Mouse (Mus musculus): ENCODE measurements around the gene Ank. TPM values are rescaled to one million over a fixed set of nuclear protein-coding genes. Genes with fewer than 3 reads are reported as not detected.

Ank gene
- total RNA-seq, 2 experiments from 2014 or later: 156 to 161 TPM

GRCm38 (mm10) chr15:27497300-27497997, 31.0 kb downstream of the Ank start:
- no peak for DNase-seq

- DNase-seq: no peak
These were observed 31.6 kb downstream of the Ank start for GRCm38 (mm10) chr15:27498078-27498477.

- no peak for DNase-seq
These were observed 33.9 kb downstream of the Ank start for GRCm38 (mm10) chr15:27500390-27500789.

- no peak for DNase-seq
These were observed 35.9 kb downstream of the Ank start for GRCm38 (mm10) chr15:27502338-27502737.

- DNase-seq: no peak
These were observed 36.7 kb downstream of the Ank start for GRCm38 (mm10) chr15:27503221-27503620.

- DNase-seq: no peak
These were observed 37.6 kb downstream of the Ank start for GRCm38 (mm10) chr15:27503801-27504730.

- DNase-seq: no peak
These were observed 39.8 kb downstream of the Ank start for GRCm38 (mm10) chr15:27506127-27506886.

GRCm38 (mm10) chr15:27506893-27507596, 40.6 kb downstream of the Ank start:
- no peak for DNase-seq

GRCm38 (mm10) chr15:27508169-27508568, 41.7 kb downstream of the Ank start:
- no peak for DNase-seq

GRCm38 (mm10) chr15:27508982-27509381, 42.5 kb downstream of the Ank start:
- DNase-seq: no peak

GRCm38 (mm10) chr15:27516927-27517326, 50.5 kb downstream of the Ank start:
- DNase-seq: no peak

- DNase-seq: no peak
These were observed 51.5 kb downstream of the Ank start for GRCm38 (mm10) chr15:27518026-27518425.

GRCm38 (mm10) chr15:27519857-27520256, 53.4 kb downstream of the Ank start:
- DNase-seq: no peak

GRCm38 (mm10) chr15:27525233-27526005, 58.9 kb downstream of the Ank start:
- peak; percentile 36 to 52 for DNase-seq

- DNase-seq: no peak
These were observed 62.4 kb downstream of the Ank start for GRCm38 (mm10) chr15:27528896-27529295.

GRCm38 (mm10) chr15:27530023-27530422, 63.5 kb downstream of the Ank start:
- DNase-seq: no peak

- DNase-seq: no peak
These were observed 66.6 kb downstream of the Ank start for GRCm38 (mm10) chr15:27533036-27533435.

GRCm38 (mm10) chr15:27535681-27536080, 69.2 kb downstream of the Ank start:
- DNase-seq: no peak

- no peak for DNase-seq
These were observed 69.7 kb downstream of the Ank start for GRCm38 (mm10) chr15:27536186-27536585.

- DNase-seq: peak; percentile 42 to 43
These were observed 70.3 kb downstream of the Ank start for GRCm38 (mm10) chr15:27536771-27537170.

- no peak for DNase-seq
These were observed 71.2 kb downstream of the Ank start for GRCm38 (mm10) chr15:27537519-27538223.

Data from layer of hippocampus, postnatal 36 days (tissue).